Mouse (Mus musculus) CH12.LX (cell line): ENCODE data around the gene Dhx57. TPM values are rescaled to one million over a fixed set of nuclear protein-coding genes. Genes with fewer than 3 reads are reported as not detected.
A peak's percentile ranks its signal among the peaks of the same experiment; 100 is the strongest.

Experiments
- DNase-seq: peaks from one replicate; pipeline ENCODE4 v3.0.0-alpha.2; 2013; ENCODE audit errors: extremely low read depth
- H3K27ac ChIP-seq: 2 replicates; pipeline ENCODE4 v1.5.1; 2012; ENCODE audit warnings: low read depth, mild to moderate bottlenecking, control low read depth, moderate library complexity; ENCODE audit not compliant: insufficient read depth
- H3K27me3 ChIP-seq: replicated peaks from 2 replicates; pipeline ENCODE3; 2012; ENCODE audit warnings: inconsistent platforms
- H3K36me3 ChIP-seq, 2 experiments: replicated peaks in 1 of 2; 2 replicates each; pipeline versions ENCODE3 to v1.6.1; 2012; ENCODE audit warnings: inconsistent platforms in 1 of 2, low read length in 1 of 2, mild to moderate bottlenecking in 1 of 2, mixed read lengths in 1 of 2, moderate library complexity in 1 of 2; ENCODE audit not compliant: control insufficient read depth in 1 of 2, insufficient read depth in 1 of 2
- H3K4me1 ChIP-seq, 2 experiments: 2 replicates each; pipeline ENCODE4 v1.6.1; 2012; ENCODE audit warnings: inconsistent platforms in 1 of 2, moderate library complexity in 1 of 2; ENCODE audit not compliant: insufficient read depth in 2 of 2, control insufficient read depth in 1 of 2
- H3K4me2 ChIP-seq: 2 replicates; pipeline ENCODE4 v1.6.1; 2012; ENCODE audit warnings: low read depth, mild to moderate bottlenecking, control low read depth; ENCODE audit not compliant: poor library complexity, insufficient read depth, severe bottlenecking
- H3K4me3 ChIP-seq, 3 experiments: fragments of 150-350 bp in 1 of 3; sonication (generic) in 1 of 3; replicated peaks in 1 of 3; 2 replicates each; pipeline versions ENCODE3 to v1.5.1; 2011 to 2012; ENCODE audit warnings: low read depth in 2 of 3, low read length in 2 of 3, mild to moderate bottlenecking in 2 of 3, moderate library complexity in 2 of 3, control low read depth in 1 of 3, improper control_type of control experiment in 1 of 3, inconsistent platforms in 1 of 3, mixed read lengths in 1 of 3; ENCODE audit not compliant: poor library complexity in 1 of 3
- H3K79me2 ChIP-seq: replicated peaks from 2 replicates; pipeline ENCODE4 v1.6.1; 2012; ENCODE audit warnings: mild to moderate bottlenecking, moderate library complexity; ENCODE audit not compliant: control insufficient read depth, poor library complexity, insufficient read depth, severe bottlenecking; ENCODE audit errors: extremely low read depth
- H3K9ac ChIP-seq: 2 replicates; pipeline ENCODE4 v1.6.1; 2012; ENCODE audit warnings: low read depth, mild to moderate bottlenecking, control low read depth, moderate library complexity; ENCODE audit not compliant: insufficient read depth
- H3K9me3 ChIP-seq: replicated peaks from 2 replicates; pipeline ENCODE3; 2012; ENCODE audit warnings: low read length, inconsistent platforms, mixed read lengths
- BHLHE40 ChIP-seq: IDR thresholded peaks from 2 replicates; pipeline ENCODE4 v1.6.1; 2011; ENCODE audit warnings: mild to moderate bottlenecking, low read depth, low read length, improper control_type of control experiment
- CHD1 ChIP-seq: IDR thresholded peaks from 2 replicates; pipeline ENCODE4 v1.6.1; 2012; ENCODE audit warnings: low read depth, low read length, improper control_type of control experiment, inconsistent platforms
- CTCF ChIP-seq, 2 experiments: IDR thresholded peaks in 1 of 2; conservative IDR thresholded peaks in 1 of 2; 2 replicates each; pipeline ENCODE4 v1.5.1; 2011 to 2012; ENCODE audit warnings: low read depth in 2 of 2, low read length in 2 of 2, improper control_type of control experiment in 1 of 2, inconsistent platforms in 1 of 2, mild to moderate bottlenecking in 1 of 2, moderate library complexity in 1 of 2
- EP300 ChIP-seq: IDR thresholded peaks from 2 replicates; pipeline ENCODE4 v1.6.1; 2011; ENCODE audit warnings: low read length, improper control_type of control experiment
- ETS1 ChIP-seq: conservative IDR thresholded peaks from 2 replicates; pipeline ENCODE4 v1.6.1; 2012; ENCODE audit warnings: low read depth, mild to moderate bottlenecking, inconsistent platforms, low read length, improper control_type of control experiment, moderate library complexity
- IRF4 ChIP-seq: IDR thresholded peaks from 2 replicates; pipeline ENCODE4 v1.6.1; 2014; ENCODE audit warnings: low read depth, mild to moderate bottlenecking, inconsistent platforms, low read length, improper control_type of control experiment
- JUND ChIP-seq: conservative IDR thresholded peaks from 2 replicates; pipeline ENCODE4 v1.6.1; 2011; ENCODE audit warnings: low read depth, low read length, improper control_type of control experiment
- MAX ChIP-seq: IDR thresholded peaks from 2 replicates; pipeline ENCODE4 v1.6.1; 2011; ENCODE audit warnings: low read length, improper control_type of control experiment
- MAZ ChIP-seq: IDR thresholded peaks from 2 replicates; pipeline ENCODE4 v1.6.1; 2012; ENCODE audit warnings: low read depth, mild to moderate bottlenecking, inconsistent platforms, low read length, improper control_type of control experiment, moderate library complexity
- MYC ChIP-seq: IDR thresholded peaks from 2 replicates; pipeline ENCODE4 v1.6.1; 2011; ENCODE audit warnings: low read depth, mild to moderate bottlenecking, improper control_type of control experiment, low read length
- NRF1 ChIP-seq: IDR thresholded peaks from 2 replicates; pipeline ENCODE4 v1.6.1; 2014; ENCODE audit warnings: low read depth, mild to moderate bottlenecking, inconsistent platforms, low read length, improper control_type of control experiment, moderate library complexity
- PAX5 ChIP-seq: IDR thresholded peaks from 2 replicates; pipeline ENCODE4 v1.6.1; 2012; ENCODE audit warnings: low read length, inconsistent platforms, mixed read lengths
- POLR2A ChIP-seq: IDR thresholded peaks from 2 replicates; pipeline ENCODE4 v1.6.1; 2011; ENCODE audit warnings: low read depth, mild to moderate bottlenecking, improper control_type of control experiment, low read length
- POLR2AphosphoS2 ChIP-seq: IDR thresholded peaks from 2 replicates; pipeline ENCODE4 v1.6.1; 2011; ENCODE audit warnings: low read depth, low read length, improper control_type of control experiment
- RAD21 ChIP-seq: IDR thresholded peaks from 2 replicates; pipeline ENCODE4 v1.6.1; 2011; ENCODE audit warnings: low read depth, mild to moderate bottlenecking, low read length, improper control_type of control experiment, moderate library complexity
- RCOR1 ChIP-seq: conservative IDR thresholded peaks from 2 replicates; pipeline ENCODE4 v1.6.1; 2012; ENCODE audit warnings: low read depth, mild to moderate bottlenecking, inconsistent platforms, low read length, improper control_type of control experiment
- SIN3A ChIP-seq: IDR thresholded peaks from 2 replicates; pipeline ENCODE4 v1.6.1; 2012; ENCODE audit warnings: low read length, improper control_type of control experiment, inconsistent platforms
- SMC3 ChIP-seq: IDR thresholded peaks from 2 replicates; pipeline ENCODE4 v1.6.1; 2011; ENCODE audit warnings: low read depth, low read length, improper control_type of control experiment
- TBP ChIP-seq: conservative IDR thresholded peaks from 2 replicates; pipeline ENCODE4 v1.6.1; 2011; ENCODE audit warnings: low read depth, low read length, improper control_type of control experiment
- UBTF ChIP-seq: IDR thresholded peaks from 2 replicates; pipeline ENCODE4 v1.6.1; 2012; ENCODE audit warnings: low read depth, mild to moderate bottlenecking, inconsistent platforms, low read length, improper control_type of control experiment, moderate library complexity
- USF1 ChIP-seq: IDR thresholded peaks from 2 replicates; pipeline ENCODE4 v1.6.1; 2014; ENCODE audit warnings: low read depth, mild to moderate bottlenecking, inconsistent platforms, low read length, improper control_type of control experiment
- ZC3H11A ChIP-seq: IDR thresholded peaks from 2 replicates; pipeline ENCODE4 v1.6.1; 2012; ENCODE audit warnings: low read depth, mild to moderate bottlenecking, inconsistent platforms, low read length, improper control_type of control experiment
- ZMIZ1 ChIP-seq: IDR thresholded peaks from 2 replicates; pipeline ENCODE4 v1.6.1; 2012; ENCODE audit warnings: low read depth, mild to moderate bottlenecking, inconsistent platforms, low read length, improper control_type of control experiment
- ZNF384 ChIP-seq: IDR thresholded peaks from 2 replicates; pipeline ENCODE4 v1.6.1; 2012; ENCODE audit warnings: low read depth, low read length, improper control_type of control experiment, inconsistent platforms
- dilution Hi-C: fragments of 300-500 bp; cut with MboI; formaldehyde crosslinking; loops from 2 replicates; pipeline ENCODE4 v1.14.3; 2020; ENCODE audit warnings: low sequenced_read_pairs; ENCODE audit not compliant: extremely low pct_unique_long_range_greater_than_20kb, extremely low pct_ligation_motif_present
- in situ Hi-C: fragments of 300-500 bp; cut with MboI; formaldehyde crosslinking; loops from 3 replicates; pipeline ENCODE4 v1.14.3; 2019; ENCODE audit warnings: low sequenced_read_pairs, low pct_ligation_motif_present, low pct_unique_long_range_greater_than_20kb, mixed read lengths
- polyA plus RNA-seq: library from polyadenylated mRNA; unstranded; fragments of >175 nt; gene quantifications from 2 replicates; pipeline ENCODE4 v1.2.1, GENCODE M21; 2012; ENCODE audit warnings: low read depth; ENCODE audit not compliant: insufficient read length
- total RNA-seq, 2 experiments: library from RNA; depleted of rRNA; stranded (reverse); fragments of 300-350 nt in 1 of 2; fragments of >200 nt in 1 of 2; gene quantifications; 2 replicates each; pipeline ENCODE4 v1.2.3; 2012 to 2014

Gene Dhx57
- total and polyA plus RNA-seq, 3 experiments, result 20.3 to 22.4 (median 21.7) TPM

GRCm38 (mm10) chr17:80205657-80206056 lies 84.6 kb downstream of the Dhx57 start:
- Histone ChIP-seq H3K4me3 (peak overlapping the region; percentile 86 to 97 (median 96)), H3K9me3 (no peaks in the 10 kb centered on the region), H3K4me2 (peak overlapping the region; percentile 79), H3K4me1 (peaks cover 3 to 31% of the 10 kb centered on the region in 2 experiments; a peak in 3 of 4 replicates), H3K27me3 (no peaks in the 10 kb centered on the region), H3K79me2 (peaks cover 42% of the 10 kb centered on the region), H3K9ac (peak overlapping the region; percentile 93), H3K36me3 (peaks cover 29 to 47% of the 10 kb centered on the region in 2 experiments), H3K27ac (no peak overlapping the region)
- no peak for TF ChIP-seq RCOR1
- TF ChIP-seq MAX, result no peak
- no peak for TF ChIP-seq MAZ
- no peak for TF ChIP-seq MYC
- no peak for TF ChIP-seq POLR2AphosphoS2
- TF ChIP-seq IRF4, result no peak
- TF ChIP-seq USF1, result no peak
- TF ChIP-seq SMC3, result no peak
- no peak for TF ChIP-seq TBP
- DNase-seq, result no peak
- in situ Hi-C loops, result no loop called here
- dilution Hi-C loops, result no loop called here

GRCm38 (mm10) chr17:80199160-80199778 lies 91.0 kb downstream of the Dhx57 start:
- Histone ChIP-seq H3K4me3 (no peak overlapping the region), H3K27ac (no peak overlapping the region), H3K27me3 (no peaks in the 10 kb centered on the region), H3K4me1 (peaks cover 3 to 42% of the 10 kb centered on the region in 2 experiments; a peak in 3 of 4 replicates), H3K36me3 (peaks cover 37 to 79% of the 10 kb centered on the region in 2 experiments), H3K4me2 (no peak overlapping the region), H3K9me3 (no peaks in the 10 kb centered on the region), H3K79me2 (peaks cover 20% of the 10 kb centered on the region), H3K9ac (no peak overlapping the region)
- in situ Hi-C loops (loop anchor here (25.0 kb wide), 2 partner anchors 312 to 487 kb away; partner anchors contain the start of genes Atl2 and Cyp1b1), dilution Hi-C loops (no loop called here)
- no peak for DNase-seq
- TF ChIP-seq POLR2A, result peak; percentile 29; the same call in 1 of the 2 replicates
- no peak for TF ChIP-seq CTCF (conservative IDR thresholded peaks at IDR 0.05 in 1 of 2, IDR thresholded peaks at IDR 0.05 in 1 of 2; ENCODE audit: low read depth in 2 of 2, low read length in 2 of 2)
- no peak for TF ChIP-seq ZMIZ1
- no peak for TF ChIP-seq RAD21
- no peak for TF ChIP-seq USF1
- no peak for TF ChIP-seq RCOR1

GRCm38 (mm10) chr17:80193075-80193474 lies 97.2 kb downstream of the Dhx57 start:
- no peaks in the 10 kb centered on the region for H3K79me2 ChIP-seq

More at GRCm38 (mm10) chr17:80193075-80193474, 97.2 kb downstream of the Dhx57 start:
- H3K27me3 ChIP-seq, result no peaks in the 10 kb centered on the region
- H3K4me2 ChIP-seq, result no peak overlapping the region
- dilution Hi-C loops (no loop called here), in situ Hi-C loops (loop anchor here (25.0 kb wide), 2 partner anchors 306 to 481 kb away; partner anchors contain the start of genes Atl2 and Cyp1b1)
- H3K4me1 ChIP-seq, result peaks cover 0 to 11% of the 10 kb centered on the region in 2 experiments; a peak in 2 of 4 replicates
- no peak overlapping the region for H3K9ac ChIP-seq
- peaks cover 14 to 33% of the 10 kb centered on the region in 2 experiments for H3K36me3 ChIP-seq
- no peak overlapping the region for H3K27ac ChIP-seq
- no peak overlapping the region for H3K4me3 ChIP-seq
- DNase-seq, result no peak
- H3K9me3 ChIP-seq, result no peaks in the 10 kb centered on the region
- no peak for TF ChIP-seq ETS1
- no peak for TF ChIP-seq MAZ
- TF ChIP-seq ZC3H11A, result peak; percentile 38; the same call in 1 of the 2 replicates
- TF ChIP-seq BHLHE40, result 0 out of 2 replicates have a peak, but pooled peaks have one; percentile 3
- TF ChIP-seq UBTF, result no peak
- TF ChIP-seq MYC, result no peak
- TF ChIP-seq NRF1, result no peak
- TF ChIP-seq PAX5, result no peak
- 0 out of 2 replicates have a peak, but pooled peaks have one; percentile 23 for TF ChIP-seq JUND
- TF ChIP-seq SMC3, result peak; percentile 69
- TF ChIP-seq RAD21, result peak; percentile 81
- no peak for TF ChIP-seq SIN3A
- TF ChIP-seq EP300, result no peak
- no peak for TF ChIP-seq MAX
- peak; percentile 63 for TF ChIP-seq ZNF384
- peak in 1 of 2 experiments; percentile 76; a peak in 2 of 4 replicates for TF ChIP-seq CTCF (conservative IDR thresholded peaks at IDR 0.05 in 1 of 2, IDR thresholded peaks at IDR 0.05 in 1 of 2; ENCODE audit: low read depth in 2 of 2, low read length in 2 of 2)
- TF ChIP-seq CHD1, result no peak
